9 mouse cellular contexts compared by ENCODE assay signal in the genomic region with DNA sequence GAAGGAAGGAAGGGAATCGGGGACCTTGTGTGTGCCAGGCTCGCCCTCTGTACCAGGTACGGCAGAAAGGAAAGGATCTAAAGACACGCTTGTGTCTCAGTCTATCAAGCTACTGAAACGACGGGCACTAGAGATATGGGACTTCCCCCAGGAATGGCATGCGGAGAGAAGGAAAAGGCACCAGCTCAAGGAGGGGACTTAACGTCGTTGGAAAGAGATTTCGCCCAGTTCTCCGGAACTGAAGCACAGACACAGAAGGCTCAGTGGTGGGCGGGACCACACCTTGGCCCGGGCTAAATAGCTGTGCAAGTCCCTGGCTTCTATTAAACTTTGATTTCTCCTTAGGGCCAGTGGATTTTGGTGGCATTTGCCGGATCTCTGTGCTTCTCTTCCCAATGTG. TPM values are rescaled to one million over a fixed set of nuclear protein-coding genes. Genes with fewer than 3 reads are reported as not detected.
DNase-seq lines count a peak whose midpoint lies in the region; ATAC-seq and TF ChIP-seq lines count a peak whose summit lies in the region.
"Had no signal": no experiment of that assay in that cellular context is flagged by ENCODE, and none has a peak within 500 bp of the region (broad histone marks: within the 10 kb centered on the region; RNA-seq: fewer than 3 reads in every experiment).

No protein-coding gene starts in this region.

- intact Hi-C loops in left cerebral cortex, adult 2 months (cut with DNase I), result no loop called here

- peak overlapping the region; percentile 41 for H3K4me2 ChIP-seq in hindbrain, embryonic 13.5 days
- peak overlapping the region; percentile 62 for H3K4me2 ChIP-seq in lung, embryonic 16.5 days (ENCODE audit: low read depth, low read length)

- no peak for TF ChIP-seq CTCF in E14TG2a.4 (conservative IDR thresholded peaks at IDR 0.05; ENCODE audit: low read length)
- TF ChIP-seq CTCF in left cerebral cortex, adult 2 months (IDR thresholded peaks at IDR 0.05), result no peak

- H3K27ac ChIP-seq in hindbrain, embryonic 13.5 days, result no peak overlapping the region
- H3K27ac ChIP-seq in lung, embryonic 16.5 days (ENCODE audit: low read length), result peak overlapping the region; percentile 92
- H3K27ac ChIP-seq in left cerebral cortex, adult 2 months, result no peak overlapping the region

- peaks cover 65% of the 10 kb centered on the region for H3K27me3 ChIP-seq in erythroblast, embryonic 14.5 days (ENCODE audit: control insufficient read depth)
- H3K27me3 ChIP-seq in E14TG2a.4 (ENCODE audit: insufficient read depth, low read length), result peaks cover 4% of the 10 kb centered on the region; the same call in 1 of the 2 replicates
- peaks cover 22% of the 10 kb centered on the region for H3K27me3 ChIP-seq in hindbrain, embryonic 13.5 days
- no peaks in the 10 kb centered on the region for H3K27me3 ChIP-seq in lung, embryonic 16.5 days (ENCODE audit: control insufficient read depth, insufficient read depth, low read depth, low read length)

- peaks cover 51% of the 10 kb centered on the region for H3K4me1 ChIP-seq in erythroblast, embryonic 14.5 days (ENCODE audit: control insufficient read depth)
- peaks cover 71% of the 10 kb centered on the region for H3K4me1 ChIP-seq in E14TG2a.4 (replicated peaks; ENCODE audit: low read depth, low read length)
- H3K4me1 ChIP-seq in hindbrain, embryonic 13.5 days (replicated peaks), result peaks cover 29% of the 10 kb centered on the region
- H3K4me1 ChIP-seq in lung, embryonic 16.5 days (replicated peaks; ENCODE audit: control insufficient read depth, insufficient read depth, low read length), result peaks cover 27% of the 10 kb centered on the region

- peak overlapping the region; percentile 39 for H3K4me3 ChIP-seq in erythroblast, embryonic 14.5 days (replicated peaks)
- peak overlapping the region; percentile 63 for H3K4me3 ChIP-seq in E14TG2a.4 (replicated peaks; ENCODE audit: low read length)
- H3K4me3 ChIP-seq in hindbrain, embryonic 13.5 days, result peak overlapping the region; percentile 12
- peak overlapping the region; percentile 45 for H3K4me3 ChIP-seq in lung, embryonic 16.5 days (ENCODE audit: low read length)
- H3K4me3 ChIP-seq in left cerebral cortex, adult 2 months, result no peak overlapping the region

- H3K9ac ChIP-seq in hindbrain, embryonic 13.5 days, result peak overlapping the region; percentile 49; the same call in 1 of the 2 replicates
- peak overlapping the region; percentile 65 for H3K9ac ChIP-seq in lung, embryonic 16.5 days (ENCODE audit: low read length)

- no peaks in the 10 kb centered on the region; the same call in 1 of the 2 replicates for H3K9me3 ChIP-seq in erythroblast, embryonic 14.5 days (ENCODE audit: control insufficient read depth, low read length)
- no peaks in the 10 kb centered on the region for H3K9me3 ChIP-seq in E14TG2a.4 (ENCODE audit: low read length)
- H3K9me3 ChIP-seq in hindbrain, embryonic 13.5 days, result no peaks in the 10 kb centered on the region
- no peaks in the 10 kb centered on the region for H3K9me3 ChIP-seq in lung, embryonic 16.5 days (ENCODE audit: control insufficient read depth, low read length)

- no peak for ATAC-seq in erythroblast, adult 5-6 weeks (replicated peaks; ENCODE audit: low FRiP score, poor library complexity, severe bottlenecking)
- ATAC-seq in hindbrain, embryonic 13.5 days (ENCODE audit: low FRiP score), result no peak
- peak; percentile 36; the same call in 1 of the 2 replicates for ATAC-seq in lung, embryonic 16.5 days (ENCODE audit: low read depth)

- no peak for DNase-seq in left cerebral cortex, adult 2 months (ENCODE audit: extremely low spot score in 1 of 2, low spot score in 2 of 2)
- no peak for DNase-seq in cerebellum, adult 11 months
- no peak for DNase-seq in gastrocnemius, postnatal 25 days
- DNase-seq: cerebellum, adult 18-20 months had no signal

- no peaks in the 10 kb centered on the region for H3K36me3 ChIP-seq in erythroblast, embryonic 14.5 days (ENCODE audit: control insufficient read depth)
- H3K36me3 ChIP-seq in E14TG2a.4 (ENCODE audit: insufficient read depth, low read length), result no peaks in the 10 kb centered on the region
- no peaks in the 10 kb centered on the region for H3K36me3 ChIP-seq in hindbrain, embryonic 13.5 days
- no peaks in the 10 kb centered on the region for H3K36me3 ChIP-seq in lung, embryonic 16.5 days (ENCODE audit: control insufficient read depth, insufficient read depth, low read length)

- 12% methylated on average over 14 of the region's 14 CpGs for WGBS in hindbrain, embryonic 13.5 days
- WGBS in lung, embryonic 16.5 days, result 9% methylated on average over 14 of the region's 14 CpGs

RNA-seq across cellular contexts. Expression of gene Adnp, which starts 44.9 kb away (rescaled TPM):
- polyA plus RNA-seq in erythroblast, embryonic 14.5 days (2012), result 0.53 and 0.71 TPM in 2 replicates
- total RNA-seq in erythroblast, adult 5-6 weeks (2015; ENCODE audit: low replicate concordance), result 10.6 and 12.7 TPM in 2 replicates
- total RNA-seq in erythroblast, adult 5-6 weeks (2017; ENCODE audit: low replicate concordance), result 0.17 and 5.4 TPM in 2 replicates
- polyA plus RNA-seq in hindbrain, embryonic 13.5 days (2015; fragmentation: Nextera tagmentation; extraction: Ambion mirVana), result 3.1 and 3.5 TPM in 2 replicates
- 1.3 and 1.8 TPM in 2 replicates for polyA plus RNA-seq in lung, embryonic 16.5 days (2015; fragmentation: Nextera tagmentation; extraction: Ambion mirVana)
- total RNA-seq in left cerebral cortex, adult 2 months (2021), result 10 to 100 TPM; 84.0 to 91.6 TPM
- 10 to 100 TPM; 15.2 to 16.7 TPM for total RNA-seq in gastrocnemius, postnatal 25 days (2021)

Comparison
In these comparisons a context has a peak if more than half of its experiments do, and no peak if none do; other contexts are left out.
1. RNA of gene Adnp, which starts 44.9 kb away (total RNA-seq): 84.0 to 91.6 TPM in left cerebral cortex, adult 2 months; 15.2 to 16.7 TPM in gastrocnemius, postnatal 25 days and 0.17 to 12.7 TPM in erythroblast, adult 5-6 weeks; every median in the first group is over 4 times any median in the second.